Mouse (Mus musculus) forebrain, embryonic 11.5 days (tissue): ENCODE results near the gene Prdx5. TPM values are rescaled to one million over a fixed set of nuclear protein-coding genes. Genes with fewer than 3 reads are reported as not detected.

Experiments used
- ATAC-seq: fragments of 200-750 bp; cut with Nextera tagmentation; replicated peaks from 2 replicates; pipeline ENCODE4 v1.8.0; 2017; ENCODE audit warnings: moderate TSS enrichment; ENCODE audit not compliant: low FRiP score
- DNase-seq: peaks from one replicate; pipeline ENCODE4 v3.0.0-alpha.2; 2017; ENCODE audit warnings: low spot score
- H3K27ac ChIP-seq: fragments of 300-500 bp; sonication (generic); 2 replicates; pipeline ENCODE4 v1.5.1; 2014; ENCODE audit warnings: low read depth, low read length
- H3K27me3 ChIP-seq: fragments of 300-500 bp; sonication (generic); 2 replicates; pipeline ENCODE4 v1.6.1; 2014; ENCODE audit warnings: mild to moderate bottlenecking, low read length, mixed read lengths; ENCODE audit not compliant: control insufficient read depth, insufficient read depth
- H3K36me3 ChIP-seq: fragments of 300-500 bp; sonication (generic); 2 replicates; pipeline ENCODE4 v1.6.1; 2014; ENCODE audit warnings: mild to moderate bottlenecking, low read length, moderate library complexity, mixed read lengths; ENCODE audit not compliant: control insufficient read depth, insufficient read depth
- H3K4me1 ChIP-seq: fragments of 300-500 bp; sonication (generic); replicated peaks from 2 replicates; pipeline ENCODE4 v1.6.1; 2014; ENCODE audit warnings: low read length, mixed read lengths; ENCODE audit not compliant: control insufficient read depth, insufficient read depth
- H3K4me2 ChIP-seq: fragments of 300-500 bp; sonication (generic); 2 replicates; pipeline ENCODE4 v1.6.1; 2014; ENCODE audit warnings: low read depth, mild to moderate bottlenecking, low read length, moderate library complexity, mixed read lengths; ENCODE audit not compliant: severe bottlenecking
- H3K4me3 ChIP-seq: fragments of 300-500 bp; sonication (generic); 2 replicates; pipeline ENCODE4 v1.5.1; 2014; ENCODE audit warnings: low read depth, low read length
- H3K9ac ChIP-seq: fragments of 300-500 bp; sonication (generic); 2 replicates; pipeline ENCODE4 v1.6.1; 2014; ENCODE audit warnings: low read length
- H3K9me3 ChIP-seq: fragments of 300-500 bp; sonication (generic); 2 replicates; pipeline ENCODE4 v1.6.1; 2016; ENCODE audit warnings: low read length, mixed read lengths; ENCODE audit not compliant: control insufficient read depth
- WGBS: fragments of 180-500 bp; shearing (Covaris S2); extraction: QIAGEN DNeasy Blood & Tissue Kit; methylation state at CpG from one replicate; pipeline ENCODE4 v1.1.7; 2014; 5-methylcytosine and 5-hydroxymethylcytosine counted together
- polyA plus RNA-seq: library from polyadenylated mRNA; unstranded; fragments of >200 nt; fragmentation: Nextera tagmentation; extraction: Ambion mirVana; gene quantifications from 2 replicates; pipeline ENCODE4 v1.2.1, GENCODE M21; 2014

Gene Prdx5
- polyA plus RNA-seq = 105 and 106 TPM in 2 replicates

GRCm38 (mm10) chr19:6909507-6910289 is at the start of gene Prdx5, which contains the start of gene Trmt112:
Gene Prdx5 (minus strand): TSS chr19:6910106.
Gene Trmt112 (plus strand): TSS chr19:6909698.
- peak within 1 kb of the TSS; percentile 65 for H3K4me3 ChIP-seq
- H3K4me2 ChIP-seq = peak within 1 kb of the TSS; percentile 93
- peak within 1 kb of the TSS; percentile 96 for H3K27ac ChIP-seq
- no peaks in the 10 kb centered on the region for H3K9me3 ChIP-seq
- no peaks in the 10 kb centered on the region for H3K27me3 ChIP-seq
- H3K36me3 ChIP-seq = peaks cover 11% of the 10 kb centered on the region
- under 1% methylated on average over 62 of the region's 65 CpGs for WGBS
- peaks cover 15% of the 10 kb centered on the region for H3K4me1 ChIP-seq
- H3K9ac ChIP-seq = peak within 1 kb of the TSS; percentile 67
- DNase-seq (peak; percentile 93), ATAC-seq (peak; percentile 86)

GRCm38 (mm10) chr19:6956461-6956860 is 46.6 kb upstream of the Prdx5 start:
- WGBS = 80% methylated on average over 10 of the region's 10 CpGs
- Histone ChIP-seq H3K4me1 (peaks cover 4% of the 10 kb centered on the region; the same call in 1 of the 2 replicates), H3K36me3 (no peaks in the 10 kb centered on the region; the same call in 1 of the 2 replicates), H3K4me3 (no peak overlapping the region), H3K9me3 (no peaks in the 10 kb centered on the region), H3K4me2 (no peak overlapping the region), H3K27ac (no peak overlapping the region), H3K27me3 (no peaks in the 10 kb centered on the region), H3K9ac (no peak overlapping the region)
- no peak for DNase-seq
- ATAC-seq = no peak

- WGBS = 88% methylated on average over 7 of the region's 7 CpGs
- no peak for DNase-seq
- no peaks in the 10 kb centered on the region; the same call in 1 of the 2 replicates for H3K36me3 ChIP-seq
Measured at GRCm38 (mm10) chr19:6955424-6955823, 45.5 kb upstream of the Prdx5 start.

GRCm38 (mm10) chr19:6954046-6954445 is 44.1 kb upstream of the Prdx5 start:
- H3K36me3 ChIP-seq = no peaks in the 10 kb centered on the region; the same call in 1 of the 2 replicates
- no peak overlapping the region for H3K27ac ChIP-seq
- ATAC-seq (no peak), DNase-seq (no peak)
- H3K4me2 ChIP-seq = no peak overlapping the region
- no peaks in the 10 kb centered on the region for H3K27me3 ChIP-seq
- 55% methylated on average over 9 of the region's 9 CpGs for WGBS
- no peaks in the 10 kb centered on the region for H3K9me3 ChIP-seq
- H3K4me3 ChIP-seq = no peak overlapping the region
- H3K4me1 ChIP-seq = peaks cover 8% of the 10 kb centered on the region; the same call in 1 of the 2 replicates
- no peak overlapping the region for H3K9ac ChIP-seq

More at GRCm38 (mm10) chr19:6955424-6955823, 45.5 kb upstream of the Prdx5 start:
- Histone ChIP-seq H3K4me1 (peaks cover 4% of the 10 kb centered on the region; the same call in 1 of the 2 replicates), H3K4me2 (no peak overlapping the region), H3K9ac (no peak overlapping the region), H3K9me3 (no peaks in the 10 kb centered on the region), H3K27ac (no peak overlapping the region), H3K4me3 (no peak overlapping the region), H3K27me3 (no peaks in the 10 kb centered on the region)
- no peak for ATAC-seq

GRCm38 (mm10) chr19:6952712-6953037 is 42.8 kb upstream of the Prdx5 start:
- Histone ChIP-seq H3K4me2 (peak overlapping the region; percentile 96), H3K36me3 (no peaks in the 10 kb centered on the region; the same call in 1 of the 2 replicates), H3K4me3 (no peak overlapping the region), H3K4me1 (peaks cover 8% of the 10 kb centered on the region; the same call in 1 of the 2 replicates), H3K27me3 (no peaks in the 10 kb centered on the region), H3K9me3 (no peaks in the 10 kb centered on the region), H3K27ac (no peak overlapping the region), H3K9ac (peak overlapping the region; percentile 85; the same call in 1 of the 2 replicates)
- WGBS = 18% methylated on average over 3 of the region's 3 CpGs
- ATAC-seq = no peak
- no peak for DNase-seq

GRCm38 (mm10) chr19:6951994-6952711 is 42.2 kb upstream of the Prdx5 start:
- Histone ChIP-seq H3K4me2 (peak overlapping the region; percentile 96), H3K4me1 (peaks cover 8% of the 10 kb centered on the region; the same call in 1 of the 2 replicates), H3K27ac (peak overlapping the region; percentile 97), H3K36me3 (no peaks in the 10 kb centered on the region; the same call in 1 of the 2 replicates), H3K4me3 (peak overlapping the region; percentile 60), H3K9ac (peak overlapping the region; percentile 85), H3K27me3 (no peaks in the 10 kb centered on the region), H3K9me3 (no peaks in the 10 kb centered on the region)
- DNase-seq (peak; percentile 77), ATAC-seq (no peak; the same call in 1 of the 2 replicates)
- 4% methylated on average over 31 of the region's 31 CpGs for WGBS

- H3K4me3 ChIP-seq = peak overlapping the region; percentile 60
- DNase-seq (peak; percentile 94), ATAC-seq (peak; percentile 90)
- under 1% methylated on average over 35 of the region's 35 CpGs for WGBS
- H3K27me3 ChIP-seq = no peaks in the 10 kb centered on the region
- peak overlapping the region; percentile 85 for H3K9ac ChIP-seq
- H3K4me2 ChIP-seq = peak overlapping the region; percentile 96
- no peaks in the 10 kb centered on the region for H3K9me3 ChIP-seq
- no peaks in the 10 kb centered on the region; the same call in 1 of the 2 replicates for H3K36me3 ChIP-seq
- peaks cover 8% of the 10 kb centered on the region; the same call in 1 of the 2 replicates for H3K4me1 ChIP-seq
- peak overlapping the region; percentile 97 for H3K27ac ChIP-seq
Measured at GRCm38 (mm10) chr19:6951381-6951968, 41.6 kb upstream of the Prdx5 start.

GRCm38 (mm10) chr19:6950613-6951153 is 40.8 kb upstream of the Prdx5 start:
- ATAC-seq = peak; percentile 72
- no peaks in the 10 kb centered on the region; the same call in 1 of the 2 replicates for H3K36me3 ChIP-seq
- peak overlapping the region; percentile 96 for H3K4me2 ChIP-seq
- H3K27ac ChIP-seq = peak overlapping the region; percentile 97
- DNase-seq = peak; percentile 79
- H3K9ac ChIP-seq = peak overlapping the region; percentile 85
- H3K4me3 ChIP-seq = peak overlapping the region; percentile 60
- no peaks in the 10 kb centered on the region for H3K27me3 ChIP-seq
- H3K4me1 ChIP-seq = peaks cover 8% of the 10 kb centered on the region; the same call in 1 of the 2 replicates
- no peaks in the 10 kb centered on the region for H3K9me3 ChIP-seq
- under 1% methylated on average over 28 of the region's 28 CpGs for WGBS
